Mouse (Mus musculus) hindbrain, embryonic 12.5 days (tissue): Measurements from ENCODE around the gene Actg2. TPM values are rescaled to one million over a fixed set of nuclear protein-coding genes. Genes with fewer than 3 reads are reported as not detected.

Experiments
- ATAC-seq: fragments of 200-750 bp; cut with Nextera tagmentation; 2 replicates; pipeline ENCODE4 v1.8.0; 2017; ENCODE audit warnings: moderate TSS enrichment; ENCODE audit not compliant: low FRiP score
- H3K27ac ChIP-seq: fragments of 300-500 bp; sonication (generic); 2 replicates; pipeline ENCODE4 v1.5.1; 2016; ENCODE audit warnings: mild to moderate bottlenecking
- H3K27me3 ChIP-seq: fragments of 300-500 bp; sonication (generic); 2 replicates; pipeline ENCODE4 v1.6.1; 2016; ENCODE audit warnings: mild to moderate bottlenecking
- H3K36me3 ChIP-seq: fragments of 300-500 bp; sonication (generic); 2 replicates; pipeline ENCODE4 v1.6.1; 2016; ENCODE audit warnings: mild to moderate bottlenecking
- H3K4me1 ChIP-seq: fragments of 300-500 bp; sonication (generic); 2 replicates; pipeline ENCODE4 v1.6.1; 2016
- H3K4me2 ChIP-seq: fragments of 300-500 bp; sonication (generic); replicated peaks from 2 replicates; pipeline ENCODE4 v1.6.1; 2016; ENCODE audit warnings: mild to moderate bottlenecking
- H3K4me3 ChIP-seq: fragments of 300-500 bp; sonication (generic); 2 replicates; pipeline ENCODE4 v1.5.1; 2016; ENCODE audit warnings: mild to moderate bottlenecking
- H3K9ac ChIP-seq: fragments of 300-500 bp; sonication (generic); 2 replicates; pipeline ENCODE4 v1.6.1; 2016; ENCODE audit warnings: mild to moderate bottlenecking, moderate library complexity
- H3K9me3 ChIP-seq: fragments of 300-500 bp; sonication (generic); replicated peaks from 2 replicates; pipeline ENCODE4 v1.6.1; 2016; ENCODE audit warnings: mild to moderate bottlenecking
- WGBS: fragments of 180-500 bp; shearing (Covaris S2); methylation state at CpG from one replicate; pipeline ENCODE4 v1.1.7; 2016; 5-methylcytosine and 5-hydroxymethylcytosine counted together
- polyA plus RNA-seq: library from polyadenylated mRNA; unstranded; fragments of >200 nt; fragmentation: Nextera tagmentation; extraction: Ambion mirVana; gene quantifications from 2 replicates; pipeline ENCODE4 v1.2.1, GENCODE M21; 2016

Actg2 gene
- polyA plus RNA-seq, 1 experiment from 2014 or later = 2.5 TPM

- Histone ChIP-seq H3K9ac (no peak overlapping the region), H3K9me3 (no peaks in the 10 kb centered on the region), H3K36me3 (peaks cover 75% of the 10 kb centered on the region), H3K27me3 (no peaks in the 10 kb centered on the region), H3K4me1 (no peaks in the 10 kb centered on the region), H3K4me3 (no peak overlapping the region), H3K27ac (no peak overlapping the region), H3K4me2 (no peak overlapping the region)
- no peak for ATAC-seq
- WGBS = 91% methylated on average over 5 of the region's 5 CpGs
These were observed 47.9 kb downstream of the Actg2 start for GRCm38 (mm10) chr6:83488200-83488599.

- Histone ChIP-seq H3K9me3 (no peaks in the 10 kb centered on the region), H3K27me3 (no peaks in the 10 kb centered on the region), H3K4me3 (no peak overlapping the region), H3K4me2 (no peak overlapping the region), H3K27ac (no peak overlapping the region), H3K9ac (no peak overlapping the region), H3K4me1 (no peaks in the 10 kb centered on the region), H3K36me3 (peaks cover 82% of the 10 kb centered on the region)
- no peak for ATAC-seq
- WGBS = 92% methylated on average over 4 of the region's 4 CpGs
These were observed 48.8 kb downstream of the Actg2 start for GRCm38 (mm10) chr6:83487298-83487697.

- no peaks in the 10 kb centered on the region for H3K27me3 ChIP-seq
- H3K4me3 ChIP-seq = no peak overlapping the region
- ATAC-seq = no peak
- no peaks in the 10 kb centered on the region for H3K4me1 ChIP-seq
- H3K27ac ChIP-seq = no peak overlapping the region
- WGBS = 67% methylated on average over 4 of the region's 4 CpGs
- no peaks in the 10 kb centered on the region for H3K9me3 ChIP-seq
- no peak overlapping the region for H3K9ac ChIP-seq
- H3K36me3 ChIP-seq = peaks cover 88% of the 10 kb centered on the region
- H3K4me2 ChIP-seq = no peak overlapping the region
These were observed 50.2 kb downstream of the Actg2 start for GRCm38 (mm10) chr6:83485854-83486253.

GRCm38 (mm10) chr6:83483776-83484175 lies 52.3 kb downstream of the Actg2 start:
- no peaks in the 10 kb centered on the region for H3K4me1 ChIP-seq
- H3K4me3 ChIP-seq = no peak overlapping the region
- no peak overlapping the region for H3K27ac ChIP-seq
- H3K36me3 ChIP-seq = peaks cover 89% of the 10 kb centered on the region
- 93% methylated on average over 7 of the region's 7 CpGs for WGBS
- H3K9ac ChIP-seq = no peak overlapping the region
- no peaks in the 10 kb centered on the region for H3K27me3 ChIP-seq
- no peak for ATAC-seq
- no peak overlapping the region for H3K4me2 ChIP-seq
- no peaks in the 10 kb centered on the region for H3K9me3 ChIP-seq

GRCm38 (mm10) chr6:83482418-83483085 lies 53.5 kb downstream of the Actg2 start:
- Histone ChIP-seq H3K36me3 (peaks cover 84% of the 10 kb centered on the region), H3K4me3 (no peak overlapping the region), H3K9ac (no peak overlapping the region), H3K27me3 (no peaks in the 10 kb centered on the region), H3K4me1 (no peaks in the 10 kb centered on the region), H3K9me3 (no peaks in the 10 kb centered on the region), H3K4me2 (no peak overlapping the region), H3K27ac (no peak overlapping the region)
- no peak for ATAC-seq
- 73% methylated on average over 10 of the region's 10 CpGs for WGBS

GRCm38 (mm10) chr6:83480019-83480655 lies 55.9 kb downstream of the Actg2 start:
- Histone ChIP-seq H3K9me3 (no peaks in the 10 kb centered on the region), H3K27me3 (no peaks in the 10 kb centered on the region), H3K27ac (no peak overlapping the region), H3K36me3 (peaks cover 62% of the 10 kb centered on the region), H3K4me2 (no peak overlapping the region), H3K4me1 (0 out of 2 replicates have a peak, but pooled peaks cover 5% of the 10 kb centered on the region), H3K9ac (no peak overlapping the region), H3K4me3 (no peak overlapping the region)
- no peak for ATAC-seq
- 95% methylated on average over 6 of the region's 6 CpGs for WGBS

GRCm38 (mm10) chr6:83479193-83479592 lies 56.9 kb downstream of the Actg2 start:
- no peak for ATAC-seq
- whole genome bisulfite sequencing = 82% methylated on average over 2 of the region's 2 CpGs
- Histone ChIP-seq H3K9ac (no peak overlapping the region), H3K4me2 (no peak overlapping the region), H3K4me1 (0 out of 2 replicates have a peak, but pooled peaks cover 5% of the 10 kb centered on the region), H3K9me3 (no peaks in the 10 kb centered on the region), H3K27ac (no peak overlapping the region), H3K36me3 (peaks cover 53% of the 10 kb centered on the region), H3K4me3 (no peak overlapping the region), H3K27me3 (0 out of 2 replicates have a peak, but pooled peaks cover 2% of the 10 kb centered on the region)

GRCm38 (mm10) chr6:83478628-83479027 lies 57.4 kb downstream of the Actg2 start:
- no peak overlapping the region for H3K4me3 ChIP-seq
- H3K36me3 ChIP-seq = peaks cover 49% of the 10 kb centered on the region
- no peak for ATAC-seq
- no peak overlapping the region for H3K9ac ChIP-seq
- no peak overlapping the region for H3K4me2 ChIP-seq
- 0 out of 2 replicates have a peak, but pooled peaks cover 5% of the 10 kb centered on the region for H3K4me1 ChIP-seq
- H3K27ac ChIP-seq = no peak overlapping the region
- no peaks in the 10 kb centered on the region for H3K9me3 ChIP-seq
- WGBS = 96% methylated on average over 7 of the region's 7 CpGs
- 0 out of 2 replicates have a peak, but pooled peaks cover 2% of the 10 kb centered on the region for H3K27me3 ChIP-seq

- H3K27me3 ChIP-seq = 0 out of 2 replicates have a peak, but pooled peaks cover 2% of the 10 kb centered on the region
- peaks cover 48% of the 10 kb centered on the region for H3K36me3 ChIP-seq
- H3K4me3 ChIP-seq = no peak overlapping the region
- 0 out of 2 replicates have a peak, but pooled peaks cover 5% of the 10 kb centered on the region for H3K4me1 ChIP-seq
- 68% methylated on average over 4 of the region's 4 CpGs for WGBS
- H3K27ac ChIP-seq = no peak overlapping the region
- H3K9me3 ChIP-seq = no peaks in the 10 kb centered on the region
- H3K9ac ChIP-seq = no peak overlapping the region
- no peak for ATAC-seq
- H3K4me2 ChIP-seq = no peak overlapping the region
These were observed 57.8 kb downstream of the Actg2 start for GRCm38 (mm10) chr6:83478217-83478616.

- Histone ChIP-seq H3K36me3 (peaks cover 21% of the 10 kb centered on the region; the same call in 1 of the 2 replicates), H3K27ac (no peak overlapping the region), H3K4me2 (no peak overlapping the region), H3K9me3 (no peaks in the 10 kb centered on the region), H3K4me3 (no peak overlapping the region), H3K9ac (no peak overlapping the region), H3K27me3 (0 out of 2 replicates have a peak, but pooled peaks cover 2% of the 10 kb centered on the region), H3K4me1 (0 out of 2 replicates have a peak, but pooled peaks cover 5% of the 10 kb centered on the region)
- no peak for ATAC-seq
- WGBS = 79% methylated on average over 7 of the region's 7 CpGs
These were observed 60.6 kb downstream of the Actg2 start for GRCm38 (mm10) chr6:83475431-83475830.

- Histone ChIP-seq H3K9me3 (no peaks in the 10 kb centered on the region), H3K4me3 (no peak overlapping the region), H3K4me2 (no peak overlapping the region), H3K27me3 (0 out of 2 replicates have a peak, but pooled peaks cover 2% of the 10 kb centered on the region), H3K9ac (no peak overlapping the region), H3K27ac (no peak overlapping the region), H3K4me1 (0 out of 2 replicates have a peak, but pooled peaks cover 5% of the 10 kb centered on the region), H3K36me3 (0 out of 2 replicates have a peak, but pooled peaks cover 3% of the 10 kb centered on the region)
- WGBS = 82% methylated on average over 9 of the region's 9 CpGs
- no peak for ATAC-seq
These were observed 62.8 kb downstream of the Actg2 start for GRCm38 (mm10) chr6:83473240-83473639.

- no peak for ATAC-seq
These were observed 64.3 kb downstream of the Actg2 start for GRCm38 (mm10) chr6:83471739-83472138.

More at GRCm38 (mm10) chr6:83471739-83472138, 64.3 kb downstream of the Actg2 start:
- 91% methylated on average over 7 of the region's 7 CpGs for WGBS
- no peak overlapping the region for H3K9ac ChIP-seq
- no peaks in the 10 kb centered on the region for H3K36me3 ChIP-seq
- H3K4me2 ChIP-seq = no peak overlapping the region
- H3K4me3 ChIP-seq = no peak overlapping the region
- 0 out of 2 replicates have a peak, but pooled peaks cover 2% of the 10 kb centered on the region for H3K27me3 ChIP-seq
- H3K9me3 ChIP-seq = no peaks in the 10 kb centered on the region
- H3K27ac ChIP-seq = no peak overlapping the region
- 0 out of 2 replicates have a peak, but pooled peaks cover 5% of the 10 kb centered on the region for H3K4me1 ChIP-seq
